Mouse (Mus musculus): ENCODE data around the gene Lypd5.

DNA sequence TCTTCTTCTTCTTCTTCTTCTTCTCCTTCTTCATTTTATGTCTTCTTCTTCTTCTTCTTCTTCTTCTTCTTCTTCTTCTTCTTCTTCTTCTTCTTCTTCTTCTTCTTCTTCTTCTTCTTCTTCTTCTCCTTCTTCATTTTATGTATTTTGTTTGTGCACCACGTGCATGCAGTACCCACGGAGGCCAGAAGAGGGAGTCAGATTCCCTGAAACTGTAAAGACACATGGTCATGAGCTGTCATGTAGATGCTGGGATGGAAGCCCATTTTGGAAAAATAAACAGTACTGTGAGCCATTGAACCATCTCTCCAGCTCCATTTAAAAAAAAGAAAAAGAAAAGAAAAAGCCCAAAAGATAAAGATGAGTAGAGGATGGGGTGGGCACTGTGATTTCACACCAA, 10.8 kb upstream of the Lypd5 start:
- TF ChIP-seq CTCF (IDR thresholded peaks at IDR 0.05; ENCODE audit: extremely low read depth, insufficient read depth, insufficient read length, insufficient replicate concordance): no peak
- TF ChIP-seq POLR2A (IDR thresholded peaks at IDR 0.05; ENCODE audit: low read depth, low read length): no peak

All from spleen, adult 2 months (tissue).